Mouse (Mus musculus) MEL (cell line): ENCODE measurements around the gene Ypel4. TPM values are rescaled to one million over a fixed set of nuclear protein-coding genes. Genes with fewer than 3 reads are reported as not detected.

ENCODE experiments used
- DNase-seq: peaks from one replicate; pipeline ENCODE4 v3.0.0; 2011; ENCODE audit warnings: low read depth, low spot score
- H3K27ac ChIP-seq: 2 replicates; pipeline ENCODE4 v1.5.1; 2012; ENCODE audit warnings: low read depth, mild to moderate bottlenecking, control low read depth, low read length, moderate library complexity; ENCODE audit not compliant: control insufficient read depth
- H3K27me3 ChIP-seq, 2 experiments: fragments of 150-350 bp in 1 of 2; sonication (generic) in 1 of 2; 2 replicates each; pipeline ENCODE4 v1.6.1; 2012; ENCODE audit warnings: low read length in 2 of 2, mild to moderate bottlenecking in 2 of 2, improper control_type of control experiment in 1 of 2, moderate library complexity in 1 of 2; ENCODE audit not compliant: insufficient read depth in 2 of 2, control insufficient read depth in 1 of 2
- H3K36me3 ChIP-seq, 2 experiments: 2 replicates each; pipeline ENCODE4 v1.6.1; 2012 to 2014; ENCODE audit warnings: low read length in 2 of 2, improper control_type of control experiment in 1 of 2, inconsistent platforms in 1 of 2, mild to moderate bottlenecking in 1 of 2; ENCODE audit not compliant: insufficient read depth in 2 of 2, control insufficient read depth in 1 of 2
- H3K4me1 ChIP-seq, 2 experiments: fragments of 150-350 bp in 1 of 2; sonication (generic) in 1 of 2; 2 replicates each; pipeline ENCODE4 v1.6.1; 2012; ENCODE audit warnings: low read length in 2 of 2, improper control_type of control experiment in 1 of 2, mild to moderate bottlenecking in 1 of 2; ENCODE audit not compliant: insufficient read depth in 2 of 2, control insufficient read depth in 1 of 2
- H3K4me3 ChIP-seq, 2 experiments: fragments of 150-350 bp in 1 of 2; sonication (generic) in 1 of 2; 2 replicates each; pipeline ENCODE4 v1.5.1; 2012; ENCODE audit warnings: low read depth in 2 of 2, low read length in 2 of 2, mild to moderate bottlenecking in 2 of 2, moderate library complexity in 2 of 2, control low read depth in 1 of 2, improper control_type of control experiment in 1 of 2; ENCODE audit not compliant: control insufficient read depth in 1 of 2, insufficient read depth in 1 of 2
- H3K79me2 ChIP-seq: 2 replicates; pipeline ENCODE4 v1.6.1; 2012; ENCODE audit warnings: mild to moderate bottlenecking, low read length, moderate library complexity; ENCODE audit not compliant: control insufficient read depth, poor library complexity, insufficient read depth
- H3K9ac ChIP-seq: 2 replicates; pipeline ENCODE4 v1.6.1; 2012; ENCODE audit warnings: low read depth, mild to moderate bottlenecking, control low read depth, low read length, moderate library complexity; ENCODE audit not compliant: control insufficient read depth, poor library complexity, severe bottlenecking
- H3K9me3 ChIP-seq: fragments of 150-350 bp; sonication (generic); replicated peaks from 2 replicates; pipeline ENCODE4 v1.6.1; 2012; ENCODE audit warnings: mild to moderate bottlenecking, low read length, improper control_type of control experiment, moderate library complexity; ENCODE audit not compliant: insufficient read depth
- BHLHE40 ChIP-seq: IDR thresholded peaks from 2 replicates; pipeline ENCODE4 v1.6.1; 2012; ENCODE audit warnings: low read depth, mild to moderate bottlenecking, inconsistent platforms, low read length, improper control_type of control experiment, borderline replicate concordance
- EP300 ChIP-seq, 2 experiments: IDR thresholded peaks; 2 replicates each; pipeline ENCODE4 v1.6.1; 2011; ENCODE audit warnings: improper control_type of control experiment in 2 of 2, low read length in 2 of 2, low read depth in 1 of 2, mild to moderate bottlenecking in 1 of 2
- GABPA ChIP-seq: IDR thresholded peaks from 2 replicates; pipeline ENCODE4 v1.6.1; 2012; ENCODE audit warnings: low read depth, mild to moderate bottlenecking, inconsistent platforms, low read length, improper control_type of control experiment, moderate library complexity
- GATA1 ChIP-seq: IDR thresholded peaks from 2 replicates; pipeline ENCODE4 v1.6.1; 2011; ENCODE audit warnings: low read depth, low read length, improper control_type of control experiment
- HCFC1 ChIP-seq: IDR thresholded peaks from 2 replicates; pipeline ENCODE4 v1.6.1; 2012; ENCODE audit warnings: low read depth, mild to moderate bottlenecking, inconsistent platforms, low read length, improper control_type of control experiment, moderate library complexity
- KAT2A ChIP-seq: conservative IDR thresholded peaks from 2 replicates; pipeline ENCODE4 v1.6.1; 2012; ENCODE audit warnings: low read depth, low read length, improper control_type of control experiment, inconsistent platforms
- MAX ChIP-seq: IDR thresholded peaks from 2 replicates; pipeline ENCODE4 v1.6.1; 2011; ENCODE audit warnings: low read length, improper control_type of control experiment
- MXI1 ChIP-seq: IDR thresholded peaks from 2 replicates; pipeline ENCODE4 v1.6.1; 2011; ENCODE audit warnings: mild to moderate bottlenecking, low read depth, low read length, improper control_type of control experiment
- MYB ChIP-seq: IDR thresholded peaks from 2 replicates; pipeline ENCODE4 v1.6.1; 2011; ENCODE audit warnings: mild to moderate bottlenecking, low read depth, low read length, improper control_type of control experiment
- MYC ChIP-seq: IDR thresholded peaks from 2 replicates; pipeline ENCODE4 v1.6.1; 2011; ENCODE audit warnings: low read depth, mild to moderate bottlenecking, low read length, improper control_type of control experiment, moderate library complexity
- NRF1 ChIP-seq: IDR thresholded peaks from 2 replicates; pipeline ENCODE4 v1.6.1; 2014; ENCODE audit warnings: low read depth, mild to moderate bottlenecking, inconsistent platforms, low read length, improper control_type of control experiment, moderate library complexity; ENCODE audit not compliant: poor library complexity, insufficient read depth, severe bottlenecking
- POLR2A ChIP-seq, 2 experiments: IDR thresholded peaks; 2 replicates each; pipeline ENCODE4 v1.6.1; 2011 to 2012; ENCODE audit warnings: low read length in 2 of 2, mild to moderate bottlenecking in 2 of 2, control low read depth in 1 of 2, improper control_type of control experiment in 1 of 2, low read depth in 1 of 2, moderate library complexity in 1 of 2; ENCODE audit not compliant: control insufficient read depth in 1 of 2, insufficient read depth in 1 of 2, poor library complexity in 1 of 2
- POLR2AphosphoS5 ChIP-seq: IDR thresholded peaks from 2 replicates; pipeline ENCODE4 v1.6.1; 2012; ENCODE audit warnings: low read depth, borderline replicate concordance, mild to moderate bottlenecking, inconsistent platforms, low read length, moderate library complexity, mixed read lengths
- RAD21 ChIP-seq: IDR thresholded peaks from 2 replicates; pipeline ENCODE4 v1.6.1; 2011; ENCODE audit warnings: mild to moderate bottlenecking, low read depth, low read length, improper control_type of control experiment
- RCOR1 ChIP-seq: IDR thresholded peaks from 2 replicates; pipeline ENCODE4 v1.6.1; 2012; ENCODE audit warnings: low read depth, mild to moderate bottlenecking, inconsistent platforms, low read length, improper control_type of control experiment
- SMC3 ChIP-seq: IDR thresholded peaks from 2 replicates; pipeline ENCODE4 v1.6.1; 2011; ENCODE audit warnings: low read depth, low read length, improper control_type of control experiment
- TAL1 ChIP-seq: IDR thresholded peaks from 2 replicates; pipeline ENCODE4 v1.6.1; 2012; ENCODE audit warnings: mild to moderate bottlenecking, inconsistent platforms, low read length, moderate library complexity, mixed read lengths
- TCF12 ChIP-seq: IDR thresholded peaks from 2 replicates; pipeline ENCODE4 v1.6.1; 2014; ENCODE audit warnings: low read depth, mild to moderate bottlenecking, inconsistent platforms, low read length, improper control_type of control experiment, moderate library complexity
- USF1 ChIP-seq: IDR thresholded peaks from 2 replicates; pipeline ENCODE4 v1.6.1; 2014; ENCODE audit warnings: low read depth, mild to moderate bottlenecking, inconsistent platforms, low read length, improper control_type of control experiment, moderate library complexity
- ZC3H11A ChIP-seq: IDR thresholded peaks from 2 replicates; pipeline ENCODE4 v1.6.1; 2012; ENCODE audit warnings: low read depth, mild to moderate bottlenecking, inconsistent platforms, low read length, improper control_type of control experiment
- ZMIZ1 ChIP-seq: IDR thresholded peaks from 2 replicates; pipeline ENCODE4 v1.6.1; 2012; ENCODE audit warnings: low read depth, mild to moderate bottlenecking, inconsistent platforms, low read length, improper control_type of control experiment, moderate library complexity
- ZNF384 ChIP-seq: IDR thresholded peaks from 2 replicates; pipeline ENCODE4 v1.6.1; 2012; ENCODE audit warnings: low read depth, mild to moderate bottlenecking, inconsistent platforms, low read length, improper control_type of control experiment
- polyA plus RNA-seq, 2 experiments: library from polyadenylated mRNA; stranded (reverse) in 1 of 2; unstranded in 1 of 2; fragments of >175 nt in 1 of 2; fragments of >200 nt in 1 of 2; gene quantifications; 2 replicates each; pipeline versions ENCODE4 v1.2.1 to v1.2.4; 2012; ENCODE audit warnings: low replicate concordance in 2 of 2, low read depth in 1 of 2; ENCODE audit not compliant: insufficient read length in 2 of 2, insufficient read depth in 1 of 2, missing spikeins in 1 of 2
- total RNA-seq: library from RNA; depleted of rRNA; stranded (reverse); fragments of 300-350 nt; gene quantifications from 2 replicates; pipeline ENCODE4 v1.2.3, GENCODE M21; 2012

Gene Ypel4
- total and polyA plus RNA-seq, 3 experiments: 0.06 TPM; not detected in 2

DNA sequence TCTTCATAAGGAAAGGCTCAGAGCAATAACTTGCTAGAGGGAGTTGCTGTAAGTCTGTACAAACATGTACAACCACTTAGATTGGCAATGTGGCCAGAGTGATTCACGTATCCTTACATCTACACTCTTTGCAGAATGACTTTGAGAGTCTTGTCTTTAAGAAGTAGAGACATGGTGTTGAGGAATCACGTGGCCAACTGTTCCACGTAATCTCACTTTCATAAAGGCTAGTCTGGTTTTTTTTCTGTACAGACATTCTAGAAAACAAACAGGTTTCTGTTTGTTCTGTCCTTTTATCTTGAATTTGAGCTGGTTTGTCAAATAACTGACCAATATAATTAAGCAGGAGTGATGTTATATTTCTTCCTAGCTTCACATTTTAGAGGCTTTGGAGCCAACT, 27.5 kb downstream of the Ypel4 start:
- no peak for DNase-seq

DNA sequence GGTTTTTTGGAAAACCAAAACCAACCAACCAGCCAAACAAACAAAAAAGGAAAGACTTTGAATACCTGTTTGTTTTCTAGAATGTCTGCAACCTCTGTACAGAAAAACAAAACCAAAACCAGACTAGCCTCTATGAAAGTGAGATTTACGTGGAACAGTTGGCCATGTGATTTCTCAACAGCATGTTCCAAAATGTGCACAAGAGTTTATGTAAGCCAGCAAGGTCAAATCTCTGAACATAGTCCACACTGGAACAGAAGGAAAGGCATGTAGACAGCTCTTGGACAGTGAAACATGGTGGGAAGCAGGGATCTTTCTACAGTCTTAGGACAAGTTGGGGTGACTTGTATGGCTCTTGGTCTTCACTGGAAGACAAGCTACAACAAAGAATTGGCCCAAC, 28.0 kb downstream of the Ypel4 start:
- no peak overlapping the region for H3K9ac ChIP-seq
- no peak overlapping the region for H3K27ac ChIP-seq
- H3K79me2 ChIP-seq: no peaks in the 10 kb centered on the region
- H3K4me3 ChIP-seq: no peak overlapping the region
- no peaks in the 10 kb centered on the region for H3K36me3 ChIP-seq
- DNase-seq: no peak
- no peaks in the 10 kb centered on the region for H3K9me3 ChIP-seq
- H3K4me1 ChIP-seq: no peaks in the 10 kb centered on the region
- peaks cover 7 to 15% of the 10 kb centered on the region in 2 experiments for H3K27me3 ChIP-seq
- TF ChIP-seq POLR2AphosphoS5: no peak
- TF ChIP-seq MYC: no peak
- TF ChIP-seq TCF12: no peak
- TF ChIP-seq USF1: no peak
- TF ChIP-seq TAL1: no peak
- TF ChIP-seq ZC3H11A: no peak

More for the DNA sequence above, 27.5 kb downstream of the Ypel4 start:
- Histone ChIP-seq H3K9me3 (no peaks in the 10 kb centered on the region), H3K4me3 (no peak overlapping the region), H3K36me3 (no peaks in the 10 kb centered on the region), H3K27ac (no peak overlapping the region), H3K27me3 (peaks cover 7 to 15% of the 10 kb centered on the region in 2 experiments), H3K4me1 (no peaks in the 10 kb centered on the region), H3K79me2 (no peaks in the 10 kb centered on the region), H3K9ac (no peak overlapping the region)
- no peak for TF ChIP-seq KAT2A
- TF ChIP-seq USF1: peak; percentile 57; the same call in 1 of the 2 replicates
- no peak for TF ChIP-seq ZNF384
- TF ChIP-seq NRF1: no peak
- TF ChIP-seq EP300 (IDR thresholded peaks at IDR 0.05; ENCODE audit: low read depth in 1 of 2, low read length in 2 of 2): no peak
- TF ChIP-seq RCOR1: no peak

DNA sequence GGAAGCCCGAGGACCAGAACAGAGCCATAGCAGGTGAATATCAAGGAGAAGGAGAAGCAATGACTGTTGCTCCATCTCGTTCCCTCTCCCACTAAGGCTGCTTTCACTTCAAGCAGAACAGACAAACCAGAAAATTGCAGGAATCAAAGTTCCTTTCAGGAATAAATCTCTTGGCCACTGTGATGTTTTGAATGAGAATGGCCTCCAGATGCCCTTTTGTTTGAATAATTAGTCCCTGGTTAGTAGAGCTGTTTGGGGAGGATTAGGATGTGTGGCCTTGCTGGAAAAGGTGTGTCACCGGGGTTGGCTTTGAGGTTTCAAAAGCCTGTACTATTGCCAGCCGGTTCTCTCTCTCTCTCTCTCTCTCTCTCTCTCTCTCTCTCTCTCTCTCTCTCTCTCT, 28.4 kb downstream of the Ypel4 start:
- Histone ChIP-seq H3K9ac (no peak overlapping the region), H3K4me3 (no peak overlapping the region), H3K36me3 (no peaks in the 10 kb centered on the region), H3K27me3 (peaks cover 7 to 15% of the 10 kb centered on the region in 2 experiments), H3K27ac (no peak overlapping the region), H3K4me1 (no peaks in the 10 kb centered on the region), H3K9me3 (no peaks in the 10 kb centered on the region), H3K79me2 (no peaks in the 10 kb centered on the region)
- TF ChIP-seq ZC3H11A (no peak), ZMIZ1 (no peak), POLR2A (IDR thresholded peaks at IDR 0.05; ENCODE audit: control insufficient read depth in 1 of 2, insufficient read depth in 1 of 2, low read depth in 1 of 2, low read length in 2 of 2, poor library complexity in 1 of 2) (no peak), GABPA (no peak), MYB (no peak), MYC (no peak), MAX (no peak), POLR2AphosphoS5 (no peak), HCFC1 (no peak), RAD21 (no peak), BHLHE40 (no peak), MXI1 (no peak), SMC3 (no peak), NRF1 (no peak), GATA1 (no peak), TAL1 (no peak)
- DNase-seq: no peak
